Mouse (Mus musculus) ES-E14 (cell line): ENCODE results near the gene Rab43.

Source experiments
- CHD2 ChIP-seq: IDR thresholded peaks from 2 replicates; pipeline ENCODE4 v1.6.1; 2014; ENCODE audit warnings: mild to moderate bottlenecking, low read depth, low read length, inconsistent platforms
- HCFC1 ChIP-seq: IDR thresholded peaks from 2 replicates; pipeline ENCODE4 v1.6.1; 2012; ENCODE audit warnings: low read length, inconsistent platforms, borderline replicate concordance; ENCODE audit not compliant: insufficient read depth
- MAFK ChIP-seq: IDR thresholded peaks from 2 replicates; pipeline ENCODE4 v1.6.1; 2014; ENCODE audit warnings: mild to moderate bottlenecking, low read depth, low read length, inconsistent platforms; ENCODE audit not compliant: insufficient read depth
- ZC3H11A ChIP-seq: IDR thresholded peaks from 2 replicates; pipeline ENCODE4 v1.6.1; 2012; ENCODE audit warnings: low read depth, mild to moderate bottlenecking, inconsistent platforms, low read length, borderline replicate concordance
- ZNF384 ChIP-seq: IDR thresholded peaks from 2 replicates; pipeline ENCODE4 v1.6.1; 2012; ENCODE audit warnings: low read depth, low read length, inconsistent platforms

GRCm38 (mm10) chr6:87810713-87811669 lies 973 bp downstream of the Rab43 start:
- TF ChIP-seq MAFK (no peak), HCFC1 (0 out of 2 replicates have a peak, but pooled peaks have one; percentile 10), ZC3H11A (no peak), ZNF384 (no peak), CHD2 (no peak)
